Mouse (Mus musculus): Measurements from ENCODE around the gene Ano6.

The Ano6 gene

DNA sequence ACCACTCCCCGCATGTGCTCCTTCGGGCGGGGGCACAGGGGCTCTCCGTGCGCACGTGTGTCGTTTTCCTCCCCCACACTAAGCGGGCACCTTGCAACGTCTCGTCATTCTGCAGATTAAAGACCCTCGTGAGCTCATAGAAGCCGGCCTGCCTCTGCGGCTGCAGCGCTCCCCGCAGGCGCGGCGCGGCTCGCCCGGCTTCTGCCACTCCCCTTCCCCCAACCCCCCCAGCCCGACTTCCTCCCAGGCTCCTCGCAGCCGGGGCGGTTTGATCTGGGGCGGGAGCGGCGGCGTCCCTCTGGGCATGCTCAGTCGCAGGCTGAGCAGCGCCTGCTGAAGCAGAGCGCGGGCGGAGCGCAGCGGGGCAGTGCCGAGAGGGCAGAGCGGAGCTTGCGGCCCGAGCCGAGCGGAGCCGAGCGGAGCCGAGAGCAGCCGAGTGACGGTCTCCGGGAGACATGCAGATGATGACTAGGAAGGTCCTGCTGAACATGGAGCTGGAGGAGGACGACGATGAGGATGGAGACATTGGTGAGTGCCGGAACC lies at the start of gene Ano6:
Ano6 (plus strand) TSS at position 315 of the 543 bp plus-strand sequence.
- peak; percentile 73 for DNase-seq (ENCODE audit: low read depth, low spot score)

DNA sequence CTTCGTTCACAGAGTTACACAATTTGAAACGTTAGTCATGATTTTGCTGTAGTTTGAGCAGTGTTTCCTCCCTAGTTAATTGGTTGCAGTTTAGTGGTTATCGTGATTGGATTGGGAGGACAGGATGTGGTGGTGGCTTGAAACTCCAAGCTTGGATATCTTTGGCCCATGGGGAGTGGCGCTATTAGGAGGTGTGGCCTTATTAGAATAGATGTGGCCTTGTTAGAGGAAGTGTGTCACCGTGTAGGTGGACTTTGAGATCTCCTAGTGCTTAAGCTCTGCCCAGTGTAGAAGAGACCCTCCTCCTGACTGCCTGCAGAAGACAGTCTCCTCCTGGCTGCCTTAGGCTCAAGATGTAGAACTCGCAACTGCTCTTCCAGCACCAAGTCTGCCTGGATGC lies 47.7 kb upstream of the Ano6 start:
- DNase-seq (ENCODE audit: low read depth, low spot score) = no peak

DNA sequence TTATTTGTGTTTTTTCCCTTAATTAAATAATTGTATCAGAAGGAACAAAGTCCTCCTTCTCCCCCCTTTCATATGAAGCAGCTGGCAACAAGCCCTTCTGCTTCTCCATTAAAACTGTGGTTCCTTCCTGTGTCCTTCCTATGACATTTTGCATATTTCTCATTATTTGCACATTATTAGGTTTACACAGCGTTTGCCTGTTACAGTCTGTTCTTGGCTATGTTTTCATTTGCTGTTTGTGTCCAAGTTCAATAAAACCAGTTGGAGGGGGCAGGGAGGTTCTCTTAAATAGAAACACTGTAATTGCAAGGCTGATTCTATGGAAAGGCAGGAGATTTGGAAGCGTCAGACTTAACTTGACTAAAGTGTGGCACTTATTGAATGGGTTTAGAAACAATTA lies 46.8 kb upstream of the Ano6 start:
- no peak for DNase-seq (ENCODE audit: low read depth, low spot score)

DNA sequence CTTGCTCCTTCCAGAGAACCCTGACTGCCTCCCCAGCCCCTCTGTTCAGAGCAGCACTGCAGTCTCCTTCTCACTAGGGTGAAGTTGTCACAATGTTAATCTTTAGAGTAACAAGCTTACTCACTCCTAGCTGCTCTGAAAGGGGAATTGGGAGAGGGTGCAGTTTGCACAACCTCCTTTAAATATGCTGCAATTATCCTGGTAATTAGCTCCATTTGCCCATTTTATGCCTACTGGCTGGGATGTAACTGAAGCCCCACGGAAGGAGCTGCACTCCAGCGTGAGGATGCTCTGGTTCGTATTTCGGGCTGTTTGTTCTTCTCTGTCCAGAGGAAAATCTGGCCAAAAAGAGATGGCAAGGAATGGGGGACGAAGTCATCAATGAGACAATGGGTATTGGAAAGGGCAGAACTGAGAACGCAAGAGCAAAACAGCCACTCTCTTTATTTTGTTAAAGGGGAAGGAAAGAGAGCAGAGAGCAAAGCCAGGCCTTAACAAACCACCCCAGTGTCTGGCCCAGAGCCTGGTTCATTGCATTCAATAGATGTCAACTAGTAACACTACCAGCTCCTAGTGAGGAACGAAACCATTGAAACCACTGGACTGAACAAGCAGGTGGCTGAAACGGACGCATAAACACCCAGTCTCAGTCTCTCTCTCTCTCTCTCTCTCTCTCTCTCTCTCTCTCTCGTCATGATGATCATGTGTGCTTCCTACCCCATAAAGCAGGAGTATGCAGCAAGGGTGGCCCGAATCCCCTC lies 45.1 kb upstream of the Ano6 start:
- no peak for DNase-seq (ENCODE audit: low read depth, low spot score)

DNA sequence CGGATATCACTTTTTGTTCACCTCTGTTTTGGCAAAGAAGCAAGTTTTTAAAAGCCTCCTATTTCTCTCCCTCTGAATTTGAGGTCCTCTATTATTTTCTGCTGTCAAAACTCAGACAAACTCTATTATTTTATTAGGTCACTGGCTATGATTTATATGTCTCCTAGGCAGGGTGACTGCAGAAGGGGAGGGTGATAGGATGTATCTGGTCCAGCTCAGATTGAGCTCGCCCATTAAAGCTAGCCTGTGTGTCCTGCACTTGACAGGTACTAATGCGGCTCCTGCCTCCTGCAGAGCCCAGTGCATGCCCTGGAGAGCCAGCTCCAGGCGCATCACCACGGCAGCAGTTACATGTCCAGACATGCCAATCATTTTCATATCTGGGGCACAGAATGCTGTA lies 44.1 kb upstream of the Ano6 start:
- no peak for DNase-seq (ENCODE audit: low read depth, low spot score)

DNA sequence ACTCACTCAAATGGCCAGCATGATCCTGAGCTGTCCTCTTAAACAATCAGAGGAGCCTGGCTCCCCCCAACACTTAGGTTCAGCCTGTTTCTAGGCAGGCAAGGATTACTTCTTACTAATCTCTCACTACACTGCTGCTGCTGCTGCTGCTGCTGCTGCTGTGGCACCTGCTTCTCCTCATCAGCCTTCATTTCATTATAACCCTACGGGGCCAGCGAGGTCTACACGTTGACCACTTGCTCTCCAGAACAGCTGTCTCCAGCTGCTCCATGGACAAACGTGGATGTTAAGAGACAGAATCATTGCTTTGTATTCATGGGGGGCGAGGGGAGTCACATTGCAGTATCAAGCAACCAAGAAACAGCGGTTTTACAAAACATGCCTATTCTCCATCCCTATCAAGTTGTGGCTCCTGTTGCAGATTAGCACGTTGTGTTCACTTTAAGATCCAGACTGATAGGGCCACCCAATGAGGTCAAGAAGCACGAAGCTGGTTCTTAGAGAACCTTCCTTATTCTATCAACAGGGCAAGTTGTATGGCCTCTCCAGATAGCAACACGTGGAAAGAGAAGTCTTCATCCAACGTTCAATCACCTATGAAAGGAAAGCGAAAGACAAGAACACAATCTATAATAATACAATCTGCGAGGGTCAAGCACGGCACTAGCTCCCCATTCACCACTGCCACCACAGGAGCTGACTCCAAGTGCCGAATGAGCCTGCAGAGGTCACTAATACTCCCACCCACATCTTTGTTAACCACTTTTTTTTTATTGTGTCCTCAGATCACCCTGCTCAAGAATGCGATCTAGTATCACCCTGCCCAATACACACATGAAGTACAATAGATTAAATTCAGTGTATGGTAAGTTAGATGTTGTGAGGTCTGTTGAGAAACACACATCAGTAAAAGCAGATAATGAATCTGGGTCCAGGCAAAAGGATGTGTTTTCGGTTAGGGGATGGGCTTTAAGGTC lies 43.4 kb upstream of the Ano6 start:
- no peak for DNase-seq (ENCODE audit: low read depth, low spot score)

DNA sequence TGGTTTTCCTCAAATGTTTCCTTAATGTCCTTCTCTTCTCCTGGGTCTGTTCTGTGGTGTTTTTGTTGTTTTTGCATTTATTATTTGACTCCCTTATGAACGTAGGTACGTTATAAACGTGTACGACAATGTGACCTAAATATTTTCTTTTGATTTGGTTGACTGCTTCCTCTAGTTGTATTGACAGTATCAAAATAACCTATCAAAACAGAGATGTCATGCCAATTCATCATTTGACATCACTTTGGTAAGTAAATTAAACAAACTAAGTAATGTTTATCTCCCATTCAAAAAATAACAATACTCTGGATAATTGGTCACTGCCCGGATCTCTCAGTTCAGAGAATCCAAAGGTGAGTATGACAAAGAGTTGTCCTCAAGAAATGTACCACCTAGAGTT lies 41.4 kb upstream of the Ano6 start:
- DNase-seq (ENCODE audit: low read depth, low spot score) = no peak

DNA sequence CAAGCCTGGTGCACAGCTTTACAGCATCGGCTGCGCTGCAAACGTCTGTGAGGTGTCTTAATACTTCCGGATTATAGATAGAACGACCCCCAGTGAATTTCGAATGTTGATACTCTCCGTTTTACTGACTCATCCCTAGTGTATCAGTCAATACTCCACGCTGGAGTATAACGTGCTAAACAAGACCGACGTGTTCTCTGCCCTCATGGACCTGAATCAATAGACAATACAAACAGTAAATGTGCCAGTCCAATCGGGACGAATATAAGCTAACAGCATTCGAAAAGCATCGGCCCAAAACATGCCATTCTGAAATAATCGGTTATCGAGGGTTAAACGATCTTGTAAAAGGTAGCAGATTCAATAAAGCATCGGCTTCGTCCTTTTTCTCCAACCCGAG lies 40.6 kb upstream of the Ano6 start:
- DNase-seq (ENCODE audit: low read depth, low spot score) = no peak

DNA sequence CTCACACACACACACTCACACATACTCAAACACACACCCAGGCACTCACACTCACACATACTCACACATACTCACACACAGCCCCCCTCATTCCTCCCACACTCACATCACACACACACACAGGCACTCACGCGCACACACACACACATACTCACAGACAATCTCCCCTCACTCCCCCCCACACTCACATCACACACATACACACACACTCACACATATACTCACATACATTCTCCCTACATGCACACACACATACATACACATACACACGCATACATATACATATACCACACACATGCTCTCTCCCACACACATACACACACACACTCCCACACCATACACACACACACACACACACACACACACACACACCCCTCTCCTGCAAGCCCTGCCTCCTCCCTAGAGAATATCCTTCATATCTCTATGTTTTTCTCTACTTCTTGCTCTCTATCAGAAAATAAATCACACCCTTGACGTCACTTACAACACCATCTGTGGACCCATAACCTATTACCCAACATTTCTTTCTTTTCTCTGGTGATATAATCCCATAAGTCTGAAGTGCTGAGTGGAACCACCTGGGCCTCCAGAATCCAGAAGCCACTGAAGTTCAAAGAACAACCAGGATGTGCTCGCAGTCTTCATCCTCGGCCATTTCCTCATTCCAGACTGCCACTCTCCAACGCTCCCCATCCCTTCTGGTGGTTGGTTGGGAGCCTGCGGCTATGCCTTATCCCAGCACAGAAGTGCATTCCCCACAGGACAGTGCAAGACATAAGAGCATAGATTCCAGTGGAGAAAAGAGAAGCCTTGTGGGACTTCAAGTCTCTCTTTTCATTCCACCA lies 38.6 kb upstream of the Ano6 start:
- DNase-seq (ENCODE audit: low read depth, low spot score) = no peak

DNA sequence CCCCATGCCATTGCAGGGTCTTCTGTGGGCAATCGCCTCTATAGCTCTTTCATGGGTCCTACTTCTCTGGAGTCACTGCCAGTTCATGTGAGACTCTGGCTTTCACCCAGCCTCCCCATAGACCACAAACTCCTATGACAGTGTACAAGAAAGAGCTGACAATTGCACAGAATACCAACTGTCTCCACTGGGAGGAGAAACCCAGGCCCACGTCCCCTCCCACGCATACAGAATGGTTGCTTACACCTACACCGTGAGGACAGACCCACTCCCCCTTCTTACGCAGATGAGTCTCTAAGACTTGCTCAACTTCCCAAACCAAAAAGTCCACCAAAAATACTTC lies 38.0 kb upstream of the Ano6 start:
- DNase-seq (ENCODE audit: low read depth, low spot score) = no peak

DNA sequence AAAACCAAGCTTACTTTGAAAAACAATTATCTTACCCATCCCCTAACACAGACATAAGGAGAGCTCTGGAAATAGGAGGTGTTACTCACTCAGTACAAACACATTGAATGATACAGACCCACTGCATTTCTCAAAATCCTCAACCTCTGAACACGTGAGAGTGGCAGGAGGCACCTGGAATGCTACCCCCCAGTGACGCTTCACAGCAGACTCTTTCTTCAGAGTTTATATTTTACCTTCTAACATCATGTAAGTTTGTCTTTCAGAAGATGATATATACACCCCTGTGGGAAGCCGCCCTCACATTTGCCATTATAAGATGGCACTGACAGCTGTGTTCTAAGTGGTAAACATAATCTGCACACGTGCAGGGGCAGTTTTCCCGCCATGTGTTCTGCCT lies 37.6 kb upstream of the Ano6 start:
- DNase-seq (ENCODE audit: low read depth, low spot score) = no peak

DNA sequence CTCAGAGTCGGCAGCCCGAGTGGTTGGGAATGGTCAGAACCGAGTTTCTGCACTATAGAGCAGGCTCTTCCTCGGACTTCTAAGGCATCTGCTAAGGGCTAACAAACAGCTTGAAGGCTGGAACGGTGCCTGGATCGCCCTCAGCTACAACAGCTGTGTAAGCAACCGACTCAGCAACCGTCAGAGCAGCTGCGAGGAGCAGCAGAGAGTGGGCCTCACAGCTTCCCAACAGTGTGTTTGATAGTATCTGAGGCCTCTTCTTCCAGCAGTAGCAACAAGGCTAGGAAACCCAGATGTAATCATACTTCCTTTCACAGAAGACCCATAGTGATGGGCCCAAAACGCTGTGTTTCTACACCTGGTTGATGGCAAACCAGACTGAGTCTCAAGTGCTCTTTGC lies 33.5 kb upstream of the Ano6 start:
- no peak for DNase-seq (ENCODE audit: low read depth, low spot score)

DNA sequence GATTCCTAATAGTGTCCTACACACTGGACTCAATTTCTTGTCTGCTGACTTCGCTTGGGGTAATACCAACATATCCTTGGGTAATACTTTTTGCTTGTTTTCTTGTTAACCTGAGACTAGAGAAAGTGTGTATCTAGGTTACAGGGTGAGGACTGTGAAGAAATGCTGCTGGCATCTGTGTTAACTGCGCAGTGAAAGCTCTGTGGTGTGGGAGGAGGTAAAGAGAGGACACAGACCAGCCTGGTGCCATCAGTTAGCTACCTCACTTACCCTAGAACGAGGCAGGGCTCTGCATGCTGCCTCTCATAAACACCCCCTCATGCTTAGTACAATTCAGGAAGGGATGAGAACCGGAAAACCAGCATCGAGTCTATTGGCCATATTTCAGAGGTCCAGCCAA lies 32.6 kb upstream of the Ano6 start:
- DNase-seq (ENCODE audit: low read depth, low spot score) = no peak

DNA sequence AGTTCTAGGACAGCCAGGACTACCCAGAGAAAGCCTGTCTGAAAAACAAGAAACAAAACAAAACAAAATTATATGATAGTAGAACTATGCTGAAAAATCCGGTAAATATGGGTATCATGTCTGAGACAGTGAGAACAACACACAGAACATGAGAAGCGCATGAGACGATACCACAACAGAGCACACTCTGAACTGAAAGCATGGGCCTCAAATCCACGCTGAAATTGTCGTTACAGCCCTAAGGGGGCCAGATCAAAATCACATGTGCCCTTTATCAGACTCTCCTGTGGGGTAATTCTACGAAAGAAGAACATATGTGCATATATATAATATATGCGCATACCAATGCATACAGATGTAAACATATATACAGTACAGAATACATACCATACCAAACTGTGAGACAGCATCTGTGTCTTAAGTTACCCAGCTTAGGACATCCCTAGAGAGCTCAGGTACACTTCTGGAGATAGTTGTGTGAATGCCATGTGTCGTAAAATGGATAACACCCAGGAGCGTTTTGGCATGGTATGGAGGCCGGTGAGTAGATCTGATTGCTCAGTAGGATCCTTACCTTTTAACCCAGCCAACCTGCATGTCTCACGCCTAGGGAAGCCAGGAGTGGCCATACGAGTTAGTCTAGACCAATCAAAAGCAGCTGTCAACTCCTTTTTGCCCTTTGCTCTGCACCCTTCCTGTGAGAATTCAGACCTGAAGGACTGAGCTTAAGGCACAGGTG lies 31.8 kb upstream of the Ano6 start:
- DNase-seq (ENCODE audit: low read depth, low spot score) = no peak

DNA sequence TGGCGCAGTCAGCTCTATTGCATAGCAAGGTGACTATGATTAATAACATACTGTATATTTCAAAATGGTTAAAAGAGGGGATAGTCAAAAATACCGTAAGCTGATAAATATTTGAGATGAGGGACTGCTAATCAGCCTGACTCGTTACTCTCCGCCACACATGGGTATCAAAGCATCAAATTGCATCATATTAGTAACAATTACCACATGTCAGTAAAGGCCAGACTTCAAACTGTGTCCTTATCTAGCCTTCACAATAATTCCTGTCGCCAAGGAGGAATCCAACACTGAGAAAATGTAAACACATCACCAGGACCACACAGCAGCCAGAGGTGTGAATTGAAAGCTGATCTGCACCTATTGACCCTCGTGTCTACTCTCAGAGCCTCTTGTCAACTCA lies 30.8 kb upstream of the Ano6 start:
- DNase-seq (ENCODE audit: low read depth, low spot score) = no peak

DNA sequence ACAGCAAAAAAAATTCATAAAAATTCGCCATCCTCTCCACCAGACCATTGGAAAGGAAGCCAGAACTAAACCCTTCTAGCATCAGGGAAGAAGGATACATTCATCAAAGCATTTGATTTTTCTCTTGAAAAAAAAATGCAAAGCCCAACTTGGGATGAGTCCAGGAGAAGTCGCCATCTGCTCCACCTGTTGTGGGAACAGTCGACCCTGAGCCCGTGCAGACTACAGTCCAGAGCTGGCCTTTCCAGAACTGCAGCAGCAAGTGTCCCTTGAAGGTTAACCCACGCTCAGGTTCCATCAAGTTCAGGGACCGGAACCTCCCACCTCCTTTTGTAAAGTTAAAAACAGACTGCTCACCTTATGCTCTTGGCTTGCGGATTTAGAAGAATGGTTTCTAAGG lies 29.2 kb upstream of the Ano6 start:
- DNase-seq (ENCODE audit: low read depth, low spot score) = no peak

DNA sequence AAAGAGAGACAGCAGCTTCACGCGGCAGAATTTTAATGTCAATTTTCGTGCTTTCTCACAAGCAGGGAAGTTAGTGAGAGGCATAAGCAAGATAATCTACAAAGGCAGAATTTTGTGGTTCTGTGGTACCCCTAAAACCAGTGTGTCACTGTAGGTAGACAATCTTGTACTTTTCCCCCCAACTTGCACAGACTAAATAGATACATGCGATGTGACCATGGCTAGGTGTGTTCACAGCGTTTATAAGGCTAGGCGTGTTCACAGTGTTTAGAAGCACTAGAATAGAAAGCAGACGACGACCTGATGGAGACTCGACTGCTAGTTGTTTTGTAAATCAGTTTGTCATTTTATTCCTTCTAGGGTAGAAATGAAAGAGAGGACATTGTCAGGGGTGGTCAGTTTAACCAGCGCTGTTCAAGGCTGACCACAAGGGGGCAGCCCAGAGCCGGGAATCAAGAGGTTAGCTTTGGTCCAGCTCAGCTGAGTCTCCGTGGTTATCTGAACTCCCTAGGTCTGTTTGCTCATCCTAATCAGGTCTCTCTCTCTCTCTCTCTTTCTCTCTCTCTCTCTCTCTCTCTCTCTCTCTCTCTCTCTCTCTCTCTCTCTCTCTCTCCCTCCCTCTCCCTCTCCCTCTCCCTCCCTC lies 27.9 kb upstream of the Ano6 start:
- peak; percentile 62 for DNase-seq (ENCODE audit: low read depth, low spot score)

DNA sequence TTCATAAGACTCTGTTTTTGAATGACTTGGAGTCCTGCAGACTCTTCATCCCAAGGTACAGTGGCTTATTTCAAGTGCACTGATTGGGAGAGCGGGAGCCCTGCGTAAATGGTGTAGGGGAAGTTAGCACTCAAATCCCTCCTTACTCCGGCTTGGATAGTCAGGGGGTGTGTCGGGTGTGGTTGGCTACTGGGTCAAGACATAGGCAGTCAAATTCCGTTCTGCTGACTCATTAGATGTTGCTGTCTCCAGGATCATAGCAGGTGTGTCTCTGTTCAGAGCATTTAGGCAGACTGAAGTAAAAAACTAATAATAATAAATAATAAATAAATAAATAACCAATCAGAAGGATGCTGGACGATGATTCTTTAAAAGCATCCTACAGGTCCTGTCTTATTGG lies 27.2 kb upstream of the Ano6 start:
- DNase-seq (ENCODE audit: low read depth, low spot score) = no peak

DNA sequence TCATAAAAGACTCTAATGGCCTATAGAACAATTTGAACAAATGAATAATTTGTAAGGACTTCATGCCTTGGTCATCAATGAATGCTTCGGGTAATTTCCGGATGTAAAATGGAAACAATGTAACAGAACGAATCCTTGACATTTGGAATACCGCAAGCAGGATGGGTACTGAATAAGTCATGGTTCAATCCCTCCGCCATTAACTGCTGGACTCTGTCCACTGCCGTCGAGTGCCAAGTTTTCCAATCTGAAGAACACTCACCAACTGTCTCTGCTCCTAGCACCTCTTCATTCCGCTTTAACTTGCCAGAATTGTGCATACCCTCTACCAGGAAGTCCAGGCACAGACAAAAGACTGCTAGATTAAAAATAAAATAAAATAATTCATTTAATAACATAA lies 25.4 kb upstream of the Ano6 start:
- DNase-seq (ENCODE audit: low read depth, low spot score) = no peak

DNA sequence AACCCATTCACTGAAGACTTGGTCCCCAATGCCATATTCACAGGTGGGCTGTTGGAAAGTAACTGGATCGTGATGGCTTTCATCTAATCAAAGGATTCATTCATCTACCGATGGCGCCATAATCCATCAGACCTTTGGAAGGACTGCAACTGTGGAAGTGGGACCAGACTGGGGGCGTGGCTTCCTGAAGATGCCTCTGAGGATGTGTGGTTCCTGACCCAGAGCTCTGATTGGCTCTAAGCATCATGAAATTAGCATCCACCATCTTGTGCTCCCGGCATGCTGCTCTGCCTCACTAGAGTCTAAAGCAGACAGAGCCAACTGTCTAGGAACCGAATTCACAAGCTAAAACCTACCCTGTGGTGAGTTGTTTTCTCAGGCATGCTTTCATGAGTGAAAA lies 24.7 kb upstream of the Ano6 start:
- no peak for DNase-seq (ENCODE audit: low read depth, low spot score)

DNA sequence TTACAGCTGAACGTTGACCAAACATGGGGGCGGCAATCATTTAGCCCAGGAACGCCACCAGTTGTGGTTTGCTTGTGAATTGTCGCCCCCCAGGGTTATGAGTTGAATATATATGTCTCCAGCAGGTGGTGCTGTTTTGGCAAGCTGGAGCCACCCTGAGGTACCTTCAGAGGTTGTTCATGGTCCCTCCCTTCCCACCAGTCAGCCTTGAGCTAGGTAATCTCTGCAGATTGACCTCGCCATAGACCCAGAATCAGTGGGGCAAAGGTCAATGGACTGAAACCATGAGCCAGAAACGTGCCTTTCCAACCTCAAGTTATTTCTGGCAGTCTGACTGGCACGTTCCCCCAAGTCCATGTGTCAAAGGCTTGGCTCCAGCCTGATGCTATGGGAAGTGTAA lies 22.8 kb upstream of the Ano6 start:
- no peak for DNase-seq (ENCODE audit: low read depth, low spot score)
